Mouse (Mus musculus) spleen, postnatal 10 days (tissue): Measurements from ENCODE around the gene Oscp1.

ENCODE experiments used
- DNase-seq, 2 experiments: peaks; one replicate each; pipeline ENCODE4 v3.0.0; 2021 to 2022; ENCODE audit warnings: low spot score in 2 of 2

Gene Oscp1

GRCm38 (mm10) chr4:126058134-126058996, at the start of gene Oscp1:
Gene Oscp1 (plus strand): TSS chr4:126058565.
- peak; percentile 79 to 93 for DNase-seq

DNA sequence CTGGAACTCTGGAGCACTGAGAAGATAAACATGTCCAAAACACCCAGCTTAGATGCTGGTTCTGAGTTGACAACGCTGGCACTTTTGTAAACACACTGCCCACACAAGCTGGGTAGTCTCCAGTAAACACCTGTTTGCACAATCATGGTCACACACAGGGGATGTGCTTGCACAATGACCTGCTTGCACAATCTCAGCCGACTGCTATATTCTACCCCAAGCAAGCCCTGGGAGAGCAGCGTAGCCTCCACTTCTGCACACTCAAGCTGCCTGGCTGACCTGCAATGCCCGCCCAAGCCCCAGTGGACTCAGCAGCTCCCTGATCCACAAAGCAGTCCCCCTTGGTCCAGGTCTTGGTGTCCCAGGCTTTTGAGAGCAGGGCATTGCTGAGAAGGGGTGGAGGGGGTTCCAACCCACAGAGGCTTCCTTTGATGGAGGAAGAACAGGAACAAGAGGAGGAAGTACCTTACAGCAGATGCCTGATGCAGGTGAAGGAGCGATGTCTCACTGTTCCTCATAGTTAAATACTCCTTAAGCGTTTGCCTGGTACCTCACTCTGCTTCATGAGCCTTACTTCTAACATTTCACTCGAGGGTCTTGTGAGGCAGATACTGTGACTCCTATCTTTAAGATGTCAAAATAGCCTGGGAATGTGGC, 40.6 kb upstream of the Oscp1 start:
- DNase-seq, result peak in 1 of 2 experiments; percentile 37

DNA sequence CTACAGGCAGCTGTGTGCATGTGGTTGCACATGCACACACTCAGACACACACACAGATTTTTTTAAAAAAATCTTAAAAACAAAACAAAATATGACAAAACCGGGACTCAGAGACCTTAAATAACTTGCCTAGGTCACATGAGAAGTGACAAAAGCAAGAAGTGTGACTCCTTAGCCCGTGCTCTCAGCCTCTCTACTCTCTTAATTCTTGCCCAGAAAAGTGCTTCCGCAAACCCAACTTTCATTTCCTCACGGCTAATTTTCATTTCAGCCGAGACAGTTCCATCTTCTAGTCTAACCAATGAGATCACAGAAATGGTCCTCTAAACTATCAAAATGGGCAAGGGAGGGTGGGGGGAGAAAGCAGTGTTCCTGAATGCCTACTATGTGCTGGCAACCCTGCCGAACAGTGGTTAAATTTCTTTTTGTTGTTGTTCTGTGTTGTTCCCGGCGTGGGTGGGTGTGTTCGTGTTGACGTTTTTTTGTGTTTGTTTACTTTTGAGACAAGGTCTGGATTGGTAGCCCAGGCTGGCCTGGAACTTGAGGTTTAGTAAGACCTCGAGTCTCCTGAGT, 39.3 kb upstream of the Oscp1 start:
- DNase-seq, result no peak

GRCm38 (mm10) chr4:126024303-126024900, 34.0 kb upstream of the Oscp1 start, which contains the start of gene Csf3r:
Gene Csf3r (plus strand): TSS chr4:126024550.
- DNase-seq, result no peak

DNA sequence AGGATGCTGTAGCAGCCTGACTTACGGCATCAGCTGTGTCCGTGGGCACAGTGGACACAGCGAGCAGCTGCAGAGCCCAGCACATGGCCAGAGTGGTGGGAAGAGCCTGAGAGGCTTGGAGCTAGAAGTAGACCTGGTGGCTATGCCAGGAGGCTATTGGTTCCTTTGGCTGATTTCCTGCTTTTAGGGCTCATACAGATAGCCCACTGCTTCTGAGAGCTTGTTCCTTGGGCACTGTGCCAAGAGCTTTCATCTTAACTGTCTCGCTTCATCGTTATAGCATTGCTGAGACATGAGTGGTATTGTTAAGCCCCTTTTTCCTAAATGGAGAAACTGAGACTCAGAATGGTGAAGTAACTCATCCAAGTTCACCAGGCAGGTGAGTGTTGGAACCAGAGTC, 32.6 kb upstream of the Oscp1 start:
- DNase-seq, result no peak

- no peak for DNase-seq
These were observed 30.4 kb upstream of the Oscp1 start for GRCm38 (mm10) chr4:126027980-126028379.

GRCm38 (mm10) chr4:126029042-126029441, 29.3 kb upstream of the Oscp1 start:
- no peak for DNase-seq

- DNase-seq, result no peak
These were observed 27.7 kb upstream of the Oscp1 start for GRCm38 (mm10) chr4:126030705-126031104.

GRCm38 (mm10) chr4:126035413-126035812, 23.0 kb upstream of the Oscp1 start:
- no peak for DNase-seq

DNA sequence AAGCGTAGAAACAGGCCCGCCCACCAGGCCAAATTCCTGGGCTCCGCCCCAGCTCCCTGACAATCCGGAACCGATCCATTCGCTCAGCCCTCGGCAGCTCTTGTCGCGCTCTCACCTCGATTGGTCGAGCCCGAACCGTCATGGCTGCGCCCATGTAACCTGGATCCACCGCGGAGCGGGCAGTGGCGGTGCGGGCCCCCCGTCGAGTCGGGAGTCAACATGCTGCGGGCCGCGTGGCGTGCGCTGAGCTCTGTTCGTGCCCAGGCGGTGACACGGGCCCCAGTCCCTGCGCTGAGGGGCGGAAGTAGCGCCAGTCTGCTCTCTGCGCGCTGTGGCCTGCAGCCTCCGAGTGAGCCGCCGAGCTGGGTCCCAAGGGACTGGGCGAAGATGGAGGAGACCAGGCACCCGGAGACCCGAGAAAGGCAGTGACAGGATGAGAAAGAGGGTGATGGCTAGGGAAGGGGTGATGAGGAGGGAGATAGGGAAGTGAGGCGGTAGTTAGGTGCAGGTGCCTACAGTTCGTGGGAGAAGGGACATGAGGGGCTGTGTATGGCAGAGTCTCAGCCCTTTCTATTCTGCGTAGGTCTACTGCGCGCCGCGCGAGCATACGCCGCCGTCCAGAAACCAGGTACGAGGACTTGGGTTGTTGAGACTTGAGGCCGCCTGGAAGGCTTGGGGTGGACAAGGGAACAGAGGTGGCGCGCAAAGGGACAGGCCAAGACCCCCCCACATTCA, 11.3 kb upstream of the Oscp1 start, which contains the start of gene Mrps15:
Mrps15 (plus strand) TSS at position 75 of the 735 bp plus-strand sequence.
- DNase-seq, result peak; percentile 60 to 83

DNA sequence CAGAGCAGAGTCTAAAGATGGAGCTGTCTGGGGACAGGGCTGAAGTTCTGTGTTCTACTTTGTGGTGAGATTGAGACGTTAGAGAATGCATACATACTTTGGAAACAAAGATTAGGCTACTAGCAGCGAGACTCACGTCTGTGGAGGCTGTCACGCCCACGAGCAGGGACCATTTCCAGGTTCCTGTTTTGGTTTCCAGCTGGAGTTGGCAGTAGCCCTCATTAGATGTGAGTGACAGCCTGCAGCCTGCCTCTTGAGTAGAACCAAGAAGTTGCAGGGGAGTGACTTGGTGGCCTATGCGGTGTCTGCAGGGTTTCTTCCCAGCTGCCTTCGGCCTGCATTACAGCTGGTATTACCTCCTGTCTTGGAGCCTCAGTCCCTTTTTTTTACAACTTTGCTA, 6.7 kb upstream of the Oscp1 start:
- no peak for DNase-seq

GRCm38 (mm10) chr4:126057207-126058133, 895 bp upstream of the Oscp1 start:
- peak in 1 of 2 experiments; percentile 10 for DNase-seq

DNA sequence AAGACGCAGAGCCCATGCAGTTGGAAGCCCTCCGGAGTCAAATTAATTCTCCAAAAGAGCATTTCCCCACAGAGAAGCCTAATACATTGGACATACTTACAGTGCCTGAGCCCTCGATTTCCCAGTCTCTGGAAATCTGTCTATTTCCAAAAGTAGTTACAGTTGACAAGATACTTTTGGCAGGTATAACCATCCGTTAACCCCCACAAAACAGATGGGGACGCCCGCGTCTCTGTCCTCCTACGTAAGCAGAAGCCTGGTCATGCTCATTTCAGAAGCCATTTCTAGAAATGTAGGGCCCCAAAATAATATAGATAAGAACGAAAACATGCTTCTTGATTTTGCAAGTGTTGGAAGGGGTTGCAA, 615 bp downstream of the Oscp1 start:
- no peak for DNase-seq

DNA sequence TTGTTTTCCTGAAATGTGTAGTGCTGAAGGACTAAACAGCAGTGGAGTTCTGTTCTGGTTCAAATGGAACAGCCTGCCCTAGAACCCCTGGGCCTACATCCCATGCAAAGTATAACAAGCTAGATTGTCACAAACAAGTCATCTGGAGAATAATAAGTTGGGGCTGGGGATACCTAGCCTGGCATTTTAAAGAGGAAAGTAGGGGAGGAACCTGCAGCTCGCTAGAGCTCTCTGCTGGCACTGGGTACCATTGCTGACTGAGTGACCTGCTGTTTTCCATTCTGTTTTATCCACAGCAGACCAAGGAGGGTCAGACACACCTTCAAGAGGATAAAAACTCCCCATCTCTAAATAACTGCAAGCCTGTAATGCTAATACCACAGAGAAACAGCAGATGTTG, 4.5 kb downstream of the Oscp1 start:
- peak in 1 of 2 experiments; percentile 35 for DNase-seq

DNA sequence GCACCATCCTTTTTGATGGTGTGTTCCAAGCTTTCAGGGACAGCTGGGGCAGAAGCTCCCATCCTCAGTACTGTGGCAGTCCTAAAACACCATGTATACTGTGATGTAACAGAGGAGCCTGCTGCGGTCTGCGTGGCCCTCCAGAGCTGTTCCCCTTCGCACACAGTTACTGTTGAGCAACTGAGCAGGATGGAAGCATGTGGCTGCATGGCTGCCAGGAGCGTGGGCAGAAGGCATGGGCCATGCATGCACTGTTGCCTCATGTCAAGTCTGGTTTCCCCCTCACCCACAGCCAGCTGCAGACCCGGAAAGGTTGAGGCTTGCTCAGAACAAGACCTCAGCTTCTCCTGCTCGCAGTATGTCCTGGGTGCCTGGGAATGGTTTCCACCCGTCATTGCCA, 6.9 kb downstream of the Oscp1 start:
- DNase-seq, result no peak

- DNase-seq, result no peak
These were observed 9.2 kb downstream of the Oscp1 start for GRCm38 (mm10) chr4:126067401-126068077.

DNA sequence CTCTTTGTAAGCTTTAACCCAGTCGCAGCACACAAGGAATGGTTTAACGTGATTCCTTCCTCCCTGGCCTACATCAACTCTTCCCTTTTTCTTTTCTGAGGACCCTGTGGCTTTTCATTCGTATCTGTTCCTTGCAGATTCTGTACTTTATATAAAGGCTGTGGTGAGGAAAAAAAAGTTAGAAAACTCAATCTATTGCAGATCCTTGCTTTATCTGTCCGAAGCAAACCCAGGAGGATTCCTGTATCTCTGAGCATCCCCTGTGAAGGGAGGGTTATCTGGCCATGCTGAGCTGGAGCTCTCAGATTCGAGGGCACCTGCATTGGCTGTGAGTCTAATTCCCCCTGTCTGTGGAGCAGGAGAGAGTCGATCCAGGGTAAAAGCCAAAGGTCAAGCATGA, 10.5 kb downstream of the Oscp1 start:
- DNase-seq, result no peak

DNA sequence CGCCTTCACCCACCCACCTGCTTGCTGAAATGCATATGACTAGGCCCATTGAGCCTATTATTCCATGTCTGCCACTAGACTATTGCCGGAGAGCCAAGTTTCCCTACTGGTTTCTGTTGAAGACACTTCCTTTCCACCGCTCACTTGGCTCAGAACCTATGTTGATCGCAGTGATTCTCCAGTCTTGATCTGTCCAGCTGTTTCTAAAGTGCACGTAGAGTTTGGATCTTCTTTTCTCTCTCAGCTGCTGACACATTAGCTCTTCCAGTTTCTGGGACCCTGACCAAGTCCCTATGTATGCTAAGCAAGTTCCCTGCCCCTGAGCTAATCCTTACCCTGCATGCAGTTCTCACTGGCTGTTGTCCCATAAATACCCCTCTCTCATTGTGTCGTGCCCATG, 19.5 kb downstream of the Oscp1 start:
- DNase-seq, result no peak

GRCm38 (mm10) chr4:126079266-126079665, 20.9 kb downstream of the Oscp1 start:
- no peak for DNase-seq

DNA sequence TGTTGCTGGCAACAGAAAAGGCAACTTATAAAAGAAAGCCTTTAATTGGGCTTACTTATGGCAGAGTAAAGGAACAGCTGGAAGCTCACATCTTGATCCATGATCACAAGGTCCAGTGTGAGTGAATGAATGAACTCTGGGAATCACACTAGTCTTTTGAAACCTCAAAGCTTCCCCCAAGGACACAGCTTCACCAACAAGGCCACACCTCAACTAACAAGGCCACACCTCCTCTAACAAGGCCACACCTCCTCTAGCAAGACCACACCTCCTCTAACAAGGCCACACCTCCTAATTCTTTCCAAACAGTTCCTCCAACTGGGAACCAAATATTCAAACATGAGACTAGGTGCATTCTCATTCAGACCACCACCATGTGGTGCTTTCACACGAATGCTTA, 23.2 kb downstream of the Oscp1 start:
- no peak for DNase-seq
